Mouse (Mus musculus) cerebellum, adult 2 months (tissue): ENCODE results near the gene Chchd6.

Experiments used
- CTCF ChIP-seq: fragments of 200-500 bp; IDR thresholded peaks from 2 replicates; pipeline ENCODE4 v1.5.1; 2011; ENCODE audit warnings: low read depth, mild to moderate bottlenecking, control low read depth, low read length, moderate library complexity, borderline replicate concordance; ENCODE audit not compliant: insufficient read depth
- POLR2A ChIP-seq: fragments of 200-500 bp; IDR thresholded peaks from 2 replicates; pipeline ENCODE4 v1.6.1; 2011; ENCODE audit warnings: low read length, control low read depth, borderline replicate concordance; ENCODE audit not compliant: insufficient read depth

DNA sequence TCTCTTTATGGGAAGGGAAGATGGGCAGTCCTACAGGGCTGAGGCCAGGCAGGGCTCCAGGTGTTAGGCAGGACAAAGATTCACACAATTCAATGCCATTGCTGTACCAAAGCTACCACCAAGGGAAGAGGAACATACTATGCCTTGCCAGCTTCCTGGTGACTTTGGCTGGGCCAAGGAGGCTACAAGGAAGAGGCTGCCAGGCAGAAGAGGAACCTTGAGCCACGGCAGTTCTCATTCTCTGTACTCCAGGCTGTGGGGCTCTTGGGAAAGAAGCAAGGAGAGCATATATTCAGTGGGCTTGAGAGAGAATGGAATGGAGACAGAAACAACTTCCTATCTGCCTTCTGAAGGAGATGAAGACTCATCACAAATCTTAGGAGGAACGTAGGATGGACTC, 190.5 kb downstream of the Chchd6 start:
- no peak for TF ChIP-seq CTCF
- no peak for TF ChIP-seq POLR2A
